Mouse (Mus musculus) C2C12 (cell line): ENCODE results near the gene Sel1l. TPM values are rescaled to one million over a fixed set of nuclear protein-coding genes. Genes with fewer than 3 reads are reported as not detected.
A peak's percentile ranks its signal among the peaks of the same experiment; 100 is the strongest.

Experiments
- H3K27me3 ChIP-seq: one replicate; pipeline ENCODE4 v1.6.1; 2011; ENCODE audit not compliant: control insufficient read depth, insufficient read depth, insufficient read length
- H3K36me3 ChIP-seq: one replicate; pipeline ENCODE4 v1.6.1; 2011; ENCODE audit not compliant: control insufficient read depth, insufficient read depth
- H3K4me3 ChIP-seq: one replicate; pipeline ENCODE4 v1.5.1; 2011; ENCODE audit warnings: mild to moderate bottlenecking, control low read depth; ENCODE audit not compliant: poor library complexity, insufficient read depth, severe bottlenecking
- H3K79me2 ChIP-seq: one replicate; pipeline ENCODE4 v1.6.1; 2011; ENCODE audit not compliant: control insufficient read depth, insufficient read depth
- H3K79me3 ChIP-seq: one replicate; pipeline ENCODE4 v1.6.1; 2011; ENCODE audit warnings: low read depth, control low read depth
- H3ac ChIP-seq: one replicate; pipeline ENCODE3; 2011; ENCODE audit warnings: low read depth; ENCODE audit not compliant: control insufficient read depth, insufficient read length
- CEBPB ChIP-seq: IDR thresholded peaks from one replicate; pipeline ENCODE4 v1.6.1; 2011; ENCODE audit warnings: low read depth, mild to moderate bottlenecking, control low read depth, moderate library complexity
- CTCF ChIP-seq: IDR thresholded peaks from one replicate; pipeline ENCODE4 v1.5.1; 2011; ENCODE audit not compliant: control insufficient read depth, insufficient read depth, insufficient read length
- FOSL1 ChIP-seq: IDR thresholded peaks from one replicate; pipeline ENCODE4 v1.8.0; 2011; ENCODE audit warnings: mild to moderate bottlenecking, low read length; ENCODE audit not compliant: poor library complexity, insufficient read depth, severe bottlenecking
- MAX ChIP-seq: IDR thresholded peaks from one replicate; pipeline ENCODE4 v1.6.1; 2011; ENCODE audit warnings: mild to moderate bottlenecking, control low read depth
- MYOD1 ChIP-seq: IDR thresholded peaks from one replicate; pipeline ENCODE4 v1.6.1; 2011; ENCODE audit warnings: low read depth; ENCODE audit not compliant: control insufficient read depth, insufficient read length
- MYOG ChIP-seq: IDR thresholded peaks from one replicate; pipeline ENCODE4 v1.6.1; 2011; ENCODE audit not compliant: control insufficient read depth, insufficient read length; ENCODE audit errors: extremely low read depth
- USF1 ChIP-seq: IDR thresholded peaks from one replicate; pipeline ENCODE4 v1.6.1; 2011; ENCODE audit warnings: low read depth, mild to moderate bottlenecking, control low read depth, moderate library complexity
- long read RNA-seq, 2 experiments: library from polyadenylated mRNA; unstranded; transcript quantifications; one replicate each; pipeline ENCODE4 v2.0.0; 2019 to 2020
- polyA plus RNA-seq: library from polyadenylated mRNA; unstranded; fragments of >200 nt; fragmentation: generic; extraction: Trizol; gene quantifications from one replicate; pipeline ENCODE4 v1.2.1, GENCODE M21; 2012; ENCODE audit warnings: missing spikeins

Gene Sel1l
- polyA plus RNA-seq, result 20.9 TPM
- long read RNA-seq, experiment 1, full-length matches to known transcripts, result 4 of 13 reads
- long read RNA-seq, experiment 1, partial matches to known transcripts, result 2 of 13 reads
- long read RNA-seq, experiment 1, other reads (novel, unspliced or antisense), result 7 of 13 reads
- long read RNA-seq, experiment 2, full-length matches to known transcripts, result 157 of 180 reads
- long read RNA-seq, experiment 2, partial matches to known transcripts, result 8 of 180 reads
- long read RNA-seq, experiment 2, other reads (novel, unspliced or antisense), result 15 of 180 reads

DNA sequence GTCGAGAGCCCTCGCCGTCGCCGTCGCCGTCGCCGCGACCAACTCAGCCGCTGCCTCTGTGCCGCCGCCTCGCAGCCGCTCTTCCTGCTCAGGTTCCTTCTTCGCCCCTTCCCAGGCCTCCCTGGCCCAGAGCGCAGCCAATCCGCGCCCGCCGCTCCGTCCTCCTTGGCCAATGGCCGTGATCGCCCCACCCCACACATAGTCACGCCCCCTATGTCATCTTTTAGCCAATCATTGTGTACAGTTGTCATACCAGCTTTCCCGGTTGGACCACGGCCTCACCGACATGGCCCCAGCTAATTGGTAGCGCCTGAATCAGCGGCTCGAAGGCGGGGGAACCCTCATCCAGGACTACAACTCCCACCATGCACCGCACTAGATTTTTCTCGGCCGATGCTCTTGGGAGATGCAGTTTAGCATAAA, at the start of gene Sel1l:
Sel1l (minus strand) TSS at position 113 of the 423 bp plus-strand sequence.
- H3K36me3 ChIP-seq, result no peaks in the 10 kb centered on the region
- peak within 1 kb of the TSS; percentile 73 for H3ac ChIP-seq
- no peaks in the 10 kb centered on the region for H3K27me3 ChIP-seq
- peaks cover 9% of the 10 kb centered on the region for H3K79me3 ChIP-seq
- no peak for TF ChIP-seq USF1
- no peak for TF ChIP-seq MAX
- no peak for TF ChIP-seq FOSL1
- no peak for TF ChIP-seq MYOG
- TF ChIP-seq MYOD1, result no peak
- TF ChIP-seq CTCF, result no peak
- TF ChIP-seq CEBPB, result no peak
- H3K79me2 ChIP-seq, result peaks cover 21% of the 10 kb centered on the region
- peak within 1 kb of the TSS; percentile 79 for H3K4me3 ChIP-seq

- no peak overlapping the region for H3ac ChIP-seq
- no peak for TF ChIP-seq MYOG
- TF ChIP-seq MYOD1, result no peak
- no peak for TF ChIP-seq MAX
- TF ChIP-seq CEBPB, result no peak
- no peak for TF ChIP-seq CTCF
- TF ChIP-seq FOSL1, result no peak
- no peak for TF ChIP-seq USF1
These were observed 43.9 kb upstream of the Sel1l start for GRCm38 (mm10) chr12:91892622-91893560.

GRCm38 (mm10) chr12:91880431-91880830, 31.5 kb upstream of the Sel1l start:
- no peaks in the 10 kb centered on the region for H3K79me3 ChIP-seq
- no peaks in the 10 kb centered on the region for H3K27me3 ChIP-seq
- TF ChIP-seq MYOG, result no peak
- no peak for TF ChIP-seq CTCF
- TF ChIP-seq MAX, result no peak
- no peak for TF ChIP-seq MYOD1
- no peak for TF ChIP-seq USF1
- TF ChIP-seq FOSL1, result no peak
- no peak for TF ChIP-seq CEBPB

More at GRCm38 (mm10) chr12:91892622-91893560, 43.9 kb upstream of the Sel1l start:
- H3K4me3 ChIP-seq, result no peak overlapping the region
- no peaks in the 10 kb centered on the region for H3K27me3 ChIP-seq
- no peaks in the 10 kb centered on the region for H3K79me3 ChIP-seq
- H3K79me2 ChIP-seq, result no peaks in the 10 kb centered on the region
- no peaks in the 10 kb centered on the region for H3K36me3 ChIP-seq

GRCm38 (mm10) chr12:91878912-91879250, 29.9 kb upstream of the Sel1l start:
- Histone ChIP-seq H3K36me3 (no peaks in the 10 kb centered on the region), H3ac (no peak overlapping the region)

More at GRCm38 (mm10) chr12:91880431-91880830, 31.5 kb upstream of the Sel1l start:
- Histone ChIP-seq H3K36me3 (no peaks in the 10 kb centered on the region), H3K79me2 (no peaks in the 10 kb centered on the region), H3K4me3 (no peak overlapping the region), H3ac (no peak overlapping the region)

More at GRCm38 (mm10) chr12:91878912-91879250, 29.9 kb upstream of the Sel1l start:
- H3K4me3 ChIP-seq, result no peak overlapping the region
- H3K79me2 ChIP-seq, result no peaks in the 10 kb centered on the region
- no peak for TF ChIP-seq CTCF
- no peak for TF ChIP-seq CEBPB
- no peak for TF ChIP-seq USF1
- no peak for TF ChIP-seq FOSL1
- TF ChIP-seq MAX, result no peak
- TF ChIP-seq MYOD1, result no peak
- TF ChIP-seq MYOG, result no peak
- H3K27me3 ChIP-seq, result no peaks in the 10 kb centered on the region
- H3K79me3 ChIP-seq, result no peaks in the 10 kb centered on the region
